Mouse (Mus musculus): ENCODE data around the gene Usf3.

The Usf3 gene

GRCm38 (mm10) chr16:44173155-44173941 is at the start of gene Usf3:
Gene Usf3, plus strand, starts transcription at chr16:44173246.
- DNase-seq (ENCODE audit: extremely low spot score) = no peak

- DNase-seq (ENCODE audit: extremely low spot score) = no peak
Observed at GRCm38 (mm10) chr16:44123786-44124185, 49.3 kb upstream of the Usf3 start.

GRCm38 (mm10) chr16:44124713-44125112 is 48.3 kb upstream of the Usf3 start:
- no peak for DNase-seq (ENCODE audit: extremely low spot score)

GRCm38 (mm10) chr16:44125436-44125835 is 47.6 kb upstream of the Usf3 start:
- DNase-seq (ENCODE audit: extremely low spot score) = no peak

- no peak for DNase-seq (ENCODE audit: extremely low spot score)
Observed at GRCm38 (mm10) chr16:44126437-44126836, 46.6 kb upstream of the Usf3 start.

- DNase-seq (ENCODE audit: extremely low spot score) = no peak
Observed at GRCm38 (mm10) chr16:44132300-44132699, 40.7 kb upstream of the Usf3 start.

GRCm38 (mm10) chr16:44133187-44133586 is 39.9 kb upstream of the Usf3 start:
- no peak for DNase-seq (ENCODE audit: extremely low spot score)

- no peak for DNase-seq (ENCODE audit: extremely low spot score)
Observed at GRCm38 (mm10) chr16:44136511-44137021, 36.5 kb upstream of the Usf3 start.

GRCm38 (mm10) chr16:44138377-44138978 is 34.6 kb upstream of the Usf3 start:
- peak; percentile 5 for DNase-seq (ENCODE audit: extremely low spot score)

- DNase-seq (ENCODE audit: extremely low spot score) = peak; percentile 87
Observed at GRCm38 (mm10) chr16:44138979-44139535, 34.0 kb upstream of the Usf3 start.

GRCm38 (mm10) chr16:44139536-44140185 is 33.4 kb upstream of the Usf3 start, which contains the start of the genes Atp6v1a and Naa50:
Gene Atp6v1a, minus strand, starts transcription at chr16:44139705.
Gene Naa50, plus strand, starts transcription at chr16:44139830.
- DNase-seq (ENCODE audit: extremely low spot score) = peak; percentile 95

GRCm38 (mm10) chr16:44140186-44140787 is 32.8 kb upstream of the Usf3 start:
- peak; percentile 77 for DNase-seq (ENCODE audit: extremely low spot score)

- DNase-seq (ENCODE audit: extremely low spot score) = no peak
Observed at GRCm38 (mm10) chr16:44141483-44141882, 31.6 kb upstream of the Usf3 start.

- DNase-seq (ENCODE audit: extremely low spot score) = no peak
Observed at GRCm38 (mm10) chr16:44149002-44149767, 23.9 kb upstream of the Usf3 start.

GRCm38 (mm10) chr16:44154497-44155057 is 18.5 kb upstream of the Usf3 start:
- no peak for DNase-seq (ENCODE audit: extremely low spot score)

- DNase-seq (ENCODE audit: extremely low spot score) = no peak
Observed at GRCm38 (mm10) chr16:44159325-44159724, 13.7 kb upstream of the Usf3 start.

GRCm38 (mm10) chr16:44163831-44164230 is 9.2 kb upstream of the Usf3 start:
- no peak for DNase-seq (ENCODE audit: extremely low spot score)

GRCm38 (mm10) chr16:44165182-44165581 is 7.9 kb upstream of the Usf3 start:
- no peak for DNase-seq (ENCODE audit: extremely low spot score)

GRCm38 (mm10) chr16:44168990-44169389 is 4.1 kb upstream of the Usf3 start:
- DNase-seq (ENCODE audit: extremely low spot score) = no peak

GRCm38 (mm10) chr16:44172297-44173154 is 520 bp upstream of the Usf3 start:
- peak; percentile 98 for DNase-seq (ENCODE audit: extremely low spot score)

All from embryo, embryonic 9.5 days (tissue).